Mouse (Mus musculus) cerebellum, adult 2 months (tissue): ENCODE measurements around the gene Ltf.

ENCODE experiments used
- CTCF ChIP-seq: fragments of 200-500 bp; IDR thresholded peaks from 2 replicates; pipeline ENCODE4 v1.5.1; 2011; ENCODE audit warnings: low read depth, mild to moderate bottlenecking, control low read depth, low read length, moderate library complexity, borderline replicate concordance; ENCODE audit not compliant: insufficient read depth
- POLR2A ChIP-seq: fragments of 200-500 bp; IDR thresholded peaks from 2 replicates; pipeline ENCODE4 v1.6.1; 2011; ENCODE audit warnings: low read length, control low read depth, borderline replicate concordance; ENCODE audit not compliant: insufficient read depth

DNA sequence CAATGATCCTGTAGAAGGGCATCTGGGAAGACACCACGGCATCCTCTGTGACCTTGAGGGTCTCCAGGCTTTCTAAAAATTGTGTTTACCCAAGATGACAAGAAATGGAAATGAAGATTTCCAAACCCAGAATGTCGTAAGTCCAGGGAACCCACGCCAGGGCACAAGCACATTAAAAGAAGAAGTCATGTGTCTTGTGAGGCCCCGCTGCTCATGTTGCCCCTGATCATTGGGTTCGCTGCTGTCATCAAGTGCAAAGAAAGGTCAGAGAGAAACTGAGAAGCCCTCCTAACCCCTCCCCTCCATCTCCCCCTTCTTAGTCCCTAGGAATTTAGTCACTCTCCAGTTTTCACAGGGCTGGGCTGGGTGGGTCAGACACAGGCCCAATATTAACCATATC lies 43.8 kb downstream of the Ltf start:
- no peak for TF ChIP-seq CTCF
- TF ChIP-seq POLR2A = no peak
